In genomic region chr7:100465248-100465647, GRCm38 (mm10) we compare ENCODE assay signal across 8 mouse cellular contexts. TPM values are rescaled to one million over a fixed set of nuclear protein-coding genes. Genes with fewer than 3 reads are reported as not detected.
A peak's percentile ranks its signal among the peaks of the same experiment; 100 is the strongest.
DNase-seq lines count a peak whose midpoint lies in the region; ATAC-seq lines count a peak whose summit lies in the region.

No protein-coding gene starts in this region.

- no peak overlapping the region for H3K9ac ChIP-seq in midbrain, embryonic 13.5 days (replicated peaks)
- H3K9ac ChIP-seq in heart, embryonic 14.5 days (ENCODE audit: low read length), result peak overlapping the region; percentile 19; the same call in 1 of the 2 replicates
- H3K9ac ChIP-seq in stomach, embryonic 14.5 days (replicated peaks; ENCODE audit: low read depth, low read length), result no peak overlapping the region
- H3K9ac ChIP-seq in forebrain, embryonic 11.5 days (ENCODE audit: low read length), result no peak overlapping the region

- H3K27ac ChIP-seq in midbrain, embryonic 10.5 days (replicated peaks), result 0 out of 2 replicates have a peak overlapping the region, but pooled peaks have one; percentile 23
- H3K27ac ChIP-seq in midbrain, embryonic 13.5 days, result no peak overlapping the region
- peak overlapping the region; percentile 78 to 88 for H3K27ac ChIP-seq in heart, embryonic 14.5 days (replicated peaks in 1 of 2; ENCODE audit: control insufficient read depth in 1 of 2, insufficient read depth in 1 of 2, low read depth in 2 of 2, low read length in 2 of 2)
- peak overlapping the region; percentile 46; the same call in 1 of the 2 replicates for H3K27ac ChIP-seq in stomach, embryonic 14.5 days (ENCODE audit: low read length)
- no peak overlapping the region for H3K27ac ChIP-seq in forebrain, embryonic 11.5 days (ENCODE audit: low read depth, low read length)

- no peaks in the 10 kb centered on the region for H3K27me3 ChIP-seq in midbrain, embryonic 10.5 days (ENCODE audit: low read depth, poor library complexity, severe bottlenecking)
- H3K27me3 ChIP-seq in midbrain, embryonic 13.5 days, result no peaks in the 10 kb centered on the region
- no peaks in the 10 kb centered on the region for H3K27me3 ChIP-seq in heart, embryonic 14.5 days (ENCODE audit: control insufficient read depth, insufficient read depth, low read length)
- no peaks in the 10 kb centered on the region for H3K27me3 ChIP-seq in stomach, embryonic 14.5 days (ENCODE audit: control insufficient read depth, insufficient read depth, low read length)
- no peaks in the 10 kb centered on the region for H3K27me3 ChIP-seq in forebrain, embryonic 11.5 days (ENCODE audit: control insufficient read depth, insufficient read depth, low read length)

- no peaks in the 10 kb centered on the region for H3K4me1 ChIP-seq in midbrain, embryonic 10.5 days
- H3K4me1 ChIP-seq in midbrain, embryonic 13.5 days (replicated peaks), result no peaks in the 10 kb centered on the region
- H3K4me1 ChIP-seq in heart, embryonic 14.5 days (ENCODE audit: control insufficient read depth in 2 of 2, insufficient read depth in 2 of 2, low read length in 2 of 2), result peaks cover 31 to 44% of the 10 kb centered on the region in 2 experiments
- H3K4me1 ChIP-seq in stomach, embryonic 14.5 days (ENCODE audit: control insufficient read depth, insufficient read depth, low read length), result peaks cover 6% of the 10 kb centered on the region
- H3K4me1 ChIP-seq in forebrain, embryonic 11.5 days (replicated peaks; ENCODE audit: control insufficient read depth, insufficient read depth, low read length), result no peaks in the 10 kb centered on the region

- no peak overlapping the region for H3K4me2 ChIP-seq in midbrain, embryonic 13.5 days (replicated peaks)
- peak overlapping the region; percentile 44 for H3K4me2 ChIP-seq in heart, embryonic 14.5 days (ENCODE audit: low read length)
- H3K4me2 ChIP-seq in stomach, embryonic 14.5 days (replicated peaks; ENCODE audit: low read depth, low read length), result no peak overlapping the region; the same call in 1 of the 2 replicates
- H3K4me2 ChIP-seq in forebrain, embryonic 11.5 days (ENCODE audit: low read depth, low read length, severe bottlenecking), result no peak overlapping the region

- H3K9me3 ChIP-seq in midbrain, embryonic 10.5 days (replicated peaks), result no peaks in the 10 kb centered on the region
- H3K9me3 ChIP-seq in midbrain, embryonic 13.5 days, result no peaks in the 10 kb centered on the region
- H3K9me3 ChIP-seq in heart, embryonic 14.5 days (ENCODE audit: control insufficient read depth, low read length), result no peaks in the 10 kb centered on the region
- no peaks in the 10 kb centered on the region for H3K9me3 ChIP-seq in stomach, embryonic 14.5 days (ENCODE audit: control insufficient read depth, low read depth, low read length)
- no peaks in the 10 kb centered on the region for H3K9me3 ChIP-seq in forebrain, embryonic 11.5 days (ENCODE audit: control insufficient read depth, low read length)

- WGBS in midbrain, embryonic 10.5 days, result 82% methylated on average over 4 of the region's 4 CpGs
- WGBS in midbrain, embryonic 13.5 days, result 87% methylated on average over 4 of the region's 4 CpGs
- WGBS in heart, embryonic 14.5 days, result 51% methylated on average over 4 of the region's 4 CpGs
- WGBS in stomach, embryonic 14.5 days, result 65% methylated on average over 4 of the region's 4 CpGs
- 81% methylated on average over 4 of the region's 4 CpGs for WGBS in forebrain, embryonic 11.5 days

- peaks cover 98% of the 10 kb centered on the region for H3K36me3 ChIP-seq in midbrain, embryonic 10.5 days
- peaks cover 90% of the 10 kb centered on the region for H3K36me3 ChIP-seq in midbrain, embryonic 13.5 days
- H3K36me3 ChIP-seq in heart, embryonic 14.5 days (ENCODE audit: control insufficient read depth, insufficient read depth, low read length), result peaks cover 31% of the 10 kb centered on the region
- peaks cover 15% of the 10 kb centered on the region; the same call in 1 of the 2 replicates for H3K36me3 ChIP-seq in stomach, embryonic 14.5 days (ENCODE audit: control insufficient read depth, insufficient read depth, low read length)
- peaks cover 3% of the 10 kb centered on the region; the same call in 1 of the 2 replicates for H3K36me3 ChIP-seq in forebrain, embryonic 11.5 days (ENCODE audit: control insufficient read depth, insufficient read depth, low read length)

- no peak overlapping the region for H3K4me3 ChIP-seq in midbrain, embryonic 10.5 days
- no peak overlapping the region for H3K4me3 ChIP-seq in midbrain, embryonic 13.5 days (replicated peaks)
- 0 out of 4 replicates have a peak overlapping the region, but pooled peaks of 1 of the 2 experiments have one; percentile 0 for H3K4me3 ChIP-seq in heart, embryonic 14.5 days (ENCODE audit: control insufficient read depth in 1 of 2, insufficient read depth in 1 of 2, low read depth in 1 of 2, low read length in 2 of 2)
- H3K4me3 ChIP-seq in stomach, embryonic 14.5 days (ENCODE audit: low read depth, low read length), result no peak overlapping the region
- no peak overlapping the region for H3K4me3 ChIP-seq in forebrain, embryonic 11.5 days (ENCODE audit: low read depth, low read length)

- intact Hi-C loops in left cerebral cortex, postnatal 36 days (cut with DNase I), result no loop called here

- no peak for ATAC-seq in midbrain, embryonic 13.5 days
- 0 out of 2 replicates have a peak, but pooled peaks have one; percentile 54 for ATAC-seq in heart, embryonic 14.5 days (ENCODE audit: insufficient number of reproducible peaks, insufficient read depth, low FRiP score, low read depth)
- ATAC-seq in stomach, embryonic 14.5 days (ENCODE audit: insufficient number of reproducible peaks, insufficient read depth, low FRiP score, low read depth), result no peak
- no peak for ATAC-seq in forebrain, embryonic 11.5 days (replicated peaks; ENCODE audit: low FRiP score)

- DNase-seq in midbrain, embryonic 10.5 days (ENCODE audit: low spot score), result no peak
- peak; percentile 35 to 67 for DNase-seq in kidney, postnatal 4 days
- no peak for DNase-seq in Muller cell, postnatal 12 days (ENCODE audit: inconsistent ontology term)
- DNase-seq in forebrain, embryonic 11.5 days (ENCODE audit: low spot score), result no peak
- no peak for DNase-seq in left cerebral cortex, postnatal 36 days (ENCODE audit: low spot score in 2 of 2)

RNA-seq across cellular contexts. Expression of gene Ucp3, which starts 7.5 kb away (rescaled TPM):
- not detected in 2 replicates for polyA plus RNA-seq in midbrain, embryonic 10.5 days (2016; fragmentation: Nextera tagmentation; extraction: Ambion mirVana)
- not detected in 2 replicates for polyA plus RNA-seq in midbrain, embryonic 13.5 days (2015; fragmentation: Nextera tagmentation; extraction: Ambion mirVana)
- 0.08 TPM in 2 replicates for polyA plus RNA-seq in heart, embryonic 14.5 days (2014; fragmentation: Nextera tagmentation; extraction: Ambion mirVana)
- not detected in 2 replicates for polyA plus RNA-seq in stomach, embryonic 14.5 days (2014; fragmentation: Nextera tagmentation; extraction: Ambion mirVana)
- polyA plus RNA-seq in forebrain, embryonic 11.5 days (2014; fragmentation: Nextera tagmentation; extraction: Ambion mirVana), result not detected in 2 replicates
- total RNA-seq in left cerebral cortex, postnatal 36 days (2021), result 1 to 10 TPM; 2.3 to 2.8 TPM

RNA-seq across cellular contexts. Expression of gene Ucp2, which starts 27.9 kb away (rescaled TPM):
- 81.4 and 93.1 TPM in 2 replicates for polyA plus RNA-seq in midbrain, embryonic 10.5 days (2016; fragmentation: Nextera tagmentation; extraction: Ambion mirVana)
- 51.9 and 52.5 TPM in 2 replicates for polyA plus RNA-seq in midbrain, embryonic 13.5 days (2015; fragmentation: Nextera tagmentation; extraction: Ambion mirVana)
- polyA plus RNA-seq in heart, embryonic 14.5 days (2014; fragmentation: Nextera tagmentation; extraction: Ambion mirVana), result 127 and 130 TPM in 2 replicates
- polyA plus RNA-seq in stomach, embryonic 14.5 days (2014; fragmentation: Nextera tagmentation; extraction: Ambion mirVana), result 208 TPM in 2 replicates
- 79.7 and 90.4 TPM in 2 replicates for polyA plus RNA-seq in forebrain, embryonic 11.5 days (2014; fragmentation: Nextera tagmentation; extraction: Ambion mirVana)
- 10 to 100 TPM; 76.5 to 90.0 TPM for total RNA-seq in left cerebral cortex, postnatal 36 days (2021)

RNA-seq across cellular contexts. Expression of gene Dnajb13, which starts 49.5 kb away (rescaled TPM):
- 0.42 and 0.81 TPM in 2 replicates for polyA plus RNA-seq in midbrain, embryonic 10.5 days (2016; fragmentation: Nextera tagmentation; extraction: Ambion mirVana)
- polyA plus RNA-seq in midbrain, embryonic 13.5 days (2015; fragmentation: Nextera tagmentation; extraction: Ambion mirVana), result 1.2 and 3.2 TPM in 2 replicates
- polyA plus RNA-seq in heart, embryonic 14.5 days (2014; fragmentation: Nextera tagmentation; extraction: Ambion mirVana), result 0.15 TPM in 1 of 2 replicates, not detected in the other
- polyA plus RNA-seq in stomach, embryonic 14.5 days (2014; fragmentation: Nextera tagmentation; extraction: Ambion mirVana), result 0.35 and 0.42 TPM in 2 replicates
- 0.49 and 0.84 TPM in 2 replicates for polyA plus RNA-seq in forebrain, embryonic 11.5 days (2014; fragmentation: Nextera tagmentation; extraction: Ambion mirVana)
- under 1 TPM; 0.39 to 0.45 TPM for total RNA-seq in left cerebral cortex, postnatal 36 days (2021)

Comparison
In these comparisons a context has a peak if more than half of its experiments do, and no peak if none do; other contexts are left out.
1. H3K27ac ChIP-seq: peak in midbrain, embryonic 10.5 days (single experiment), heart, embryonic 14.5 days (2 of 2) and stomach, embryonic 14.5 days (single experiment); none in midbrain, embryonic 13.5 days (single experiment) and forebrain, embryonic 11.5 days (single experiment).
2. DNase-seq: peak in kidney, postnatal 4 days (2 of 2); none in midbrain, embryonic 10.5 days (single experiment), Muller cell, postnatal 12 days (single experiment), forebrain, embryonic 11.5 days (single experiment) and left cerebral cortex, postnatal 36 days (0 of 2).